Mouse (Mus musculus): ENCODE measurements around the gene 4932438H23Rik. TPM values are rescaled to one million over a fixed set of nuclear protein-coding genes. Genes with fewer than 3 reads are reported as not detected.

Gene 4932438H23Rik
- total RNA-seq (2012; rRNA removed), result 0.36 TPM in 1 of 2 replicates, not detected in the other

GRCm38 (mm10) chr16:91095022-91095421 lies at the start of gene 4932438H23Rik:
Gene 4932438H23Rik, minus strand, starts transcription at chr16:91095122.
- Histone ChIP-seq H3K4me3 (ENCODE audit: insufficient read depth in 1 of 2, low read depth in 1 of 2, low read length in 2 of 2, poor library complexity in 1 of 2, severe bottlenecking in 1 of 2) (no peak within 1 kb of the TSS), H3K9me3 (ENCODE audit: control insufficient read depth, insufficient read depth, low read depth, low read length) (peaks cover 7% of the 10 kb centered on the region; the same call in 1 of the 2 replicates), H3K9ac (ENCODE audit: insufficient read depth, low read depth, low read length, poor library complexity, severe bottlenecking) (no peak within 1 kb of the TSS), H3K4me1 (ENCODE audit: control insufficient read depth in 2 of 2, insufficient read depth in 2 of 2, low read length in 2 of 2, poor library complexity in 1 of 2) (no peaks in the 10 kb centered on the region), H3K36me3 (ENCODE audit: control insufficient read depth, insufficient read depth, low read length, poor library complexity, severe bottlenecking) (no peaks in the 10 kb centered on the region), H3K27ac (ENCODE audit: insufficient read depth, low read depth, low read length, poor library complexity, severe bottlenecking) (no peak within 1 kb of the TSS)
- TF ChIP-seq MAFK (IDR thresholded peaks at IDR 0.05; ENCODE audit: insufficient read depth, low read depth, low read length) (no peak), CHD2 (IDR thresholded peaks at IDR 0.05; ENCODE audit: low read depth, low read length) (no peak), ZC3H11A (IDR thresholded peaks at IDR 0.05; ENCODE audit: borderline replicate concordance, low read depth, low read length) (no peak), ZNF384 (IDR thresholded peaks at IDR 0.05; ENCODE audit: low read depth, low read length) (no peak), HCFC1 (IDR thresholded peaks at IDR 0.05; ENCODE audit: borderline replicate concordance, insufficient read depth, low read length) (no peak)
- DNase-seq (ENCODE audit: low read depth, low spot score), result no peak
- in situ Hi-C loops (cut with MboI; ENCODE audit: low sequenced_read_pairs in 2 of 2, unreplicated experiment in 2 of 2), result loop anchor here in 1 of 2 experiments (25.0 kb wide), 1 partner anchor 267 kb away; the partner anchor contains the start of gene Ifnar2

- H3K9ac ChIP-seq (ENCODE audit: insufficient read depth, low read depth, low read length, poor library complexity, severe bottlenecking), result no peak overlapping the region
- H3K4me3 ChIP-seq (ENCODE audit: insufficient read depth in 1 of 2, low read depth in 1 of 2, low read length in 2 of 2, poor library complexity in 1 of 2, severe bottlenecking in 1 of 2), result no peak overlapping the region
- TF ChIP-seq HCFC1 (IDR thresholded peaks at IDR 0.05; ENCODE audit: borderline replicate concordance, insufficient read depth, low read length) (no peak), CHD2 (IDR thresholded peaks at IDR 0.05; ENCODE audit: low read depth, low read length) (no peak), ZNF384 (IDR thresholded peaks at IDR 0.05; ENCODE audit: low read depth, low read length) (no peak), MAFK (IDR thresholded peaks at IDR 0.05; ENCODE audit: insufficient read depth, low read depth, low read length) (no peak)
- H3K9me3 ChIP-seq (ENCODE audit: control insufficient read depth, insufficient read depth, low read depth, low read length), result peaks cover 12% of the 10 kb centered on the region; the same call in 1 of the 2 replicates
- no peak overlapping the region for H3K27ac ChIP-seq (ENCODE audit: insufficient read depth, low read depth, low read length, poor library complexity, severe bottlenecking)
- in situ Hi-C loops (cut with MboI; ENCODE audit: low sequenced_read_pairs in 2 of 2, unreplicated experiment in 2 of 2), result no loop called here
- H3K4me1 ChIP-seq (ENCODE audit: control insufficient read depth in 2 of 2, insufficient read depth in 2 of 2, low read length in 2 of 2, poor library complexity in 1 of 2), result no peaks in the 10 kb centered on the region
- no peaks in the 10 kb centered on the region for H3K36me3 ChIP-seq (ENCODE audit: control insufficient read depth, insufficient read depth, low read length, poor library complexity, severe bottlenecking)
- no peak for DNase-seq (ENCODE audit: low read depth, low spot score)
Observed at GRCm38 (mm10) chr16:91140991-91141630, 46.2 kb upstream of the 4932438H23Rik start.

GRCm38 (mm10) chr16:91140457-91140856 lies 45.5 kb upstream of the 4932438H23Rik start:
- Histone ChIP-seq H3K36me3 (ENCODE audit: control insufficient read depth, insufficient read depth, low read length, poor library complexity, severe bottlenecking) (no peaks in the 10 kb centered on the region), H3K4me3 (ENCODE audit: insufficient read depth in 1 of 2, low read depth in 1 of 2, low read length in 2 of 2, poor library complexity in 1 of 2, severe bottlenecking in 1 of 2) (no peak overlapping the region), H3K27ac (ENCODE audit: insufficient read depth, low read depth, low read length, poor library complexity, severe bottlenecking) (no peak overlapping the region), H3K9ac (ENCODE audit: insufficient read depth, low read depth, low read length, poor library complexity, severe bottlenecking) (no peak overlapping the region), H3K9me3 (ENCODE audit: control insufficient read depth, insufficient read depth, low read depth, low read length) (peaks cover 13% of the 10 kb centered on the region; the same call in 1 of the 2 replicates), H3K4me1 (ENCODE audit: control insufficient read depth in 2 of 2, insufficient read depth in 2 of 2, low read length in 2 of 2, poor library complexity in 1 of 2) (no peaks in the 10 kb centered on the region)
- no peak for TF ChIP-seq HCFC1 (IDR thresholded peaks at IDR 0.05; ENCODE audit: borderline replicate concordance, insufficient read depth, low read length)
- no peak; the same call in 1 of the 2 replicates for TF ChIP-seq ZNF384 (IDR thresholded peaks at IDR 0.05; ENCODE audit: low read depth, low read length)
- no peak for TF ChIP-seq CHD2 (IDR thresholded peaks at IDR 0.05; ENCODE audit: low read depth, low read length)
- no peak for TF ChIP-seq ZC3H11A (IDR thresholded peaks at IDR 0.05; ENCODE audit: borderline replicate concordance, low read depth, low read length)
- TF ChIP-seq MAFK (IDR thresholded peaks at IDR 0.05; ENCODE audit: insufficient read depth, low read depth, low read length), result no peak
- DNase-seq (ENCODE audit: low read depth, low spot score), result no peak
- in situ Hi-C loops (cut with MboI; ENCODE audit: low sequenced_read_pairs in 2 of 2, unreplicated experiment in 2 of 2), result no loop called here

GRCm38 (mm10) chr16:91140056-91140455 lies 45.1 kb upstream of the 4932438H23Rik start:
- DNase-seq (ENCODE audit: low read depth, low spot score), result no peak
- TF ChIP-seq CHD2 (IDR thresholded peaks at IDR 0.05; ENCODE audit: low read depth, low read length) (no peak), HCFC1 (IDR thresholded peaks at IDR 0.05; ENCODE audit: borderline replicate concordance, insufficient read depth, low read length) (no peak), MAFK (IDR thresholded peaks at IDR 0.05; ENCODE audit: insufficient read depth, low read depth, low read length) (no peak), ZNF384 (IDR thresholded peaks at IDR 0.05; ENCODE audit: low read depth, low read length) (no peak), ZC3H11A (IDR thresholded peaks at IDR 0.05; ENCODE audit: borderline replicate concordance, low read depth, low read length) (no peak)
- in situ Hi-C loops (cut with MboI; ENCODE audit: low sequenced_read_pairs in 2 of 2, unreplicated experiment in 2 of 2), result no loop called here
- H3K36me3 ChIP-seq (ENCODE audit: control insufficient read depth, insufficient read depth, low read length, poor library complexity, severe bottlenecking), result no peaks in the 10 kb centered on the region
- peaks cover 13% of the 10 kb centered on the region; the same call in 1 of the 2 replicates for H3K9me3 ChIP-seq (ENCODE audit: control insufficient read depth, insufficient read depth, low read depth, low read length)
- no peak overlapping the region for H3K4me3 ChIP-seq (ENCODE audit: insufficient read depth in 1 of 2, low read depth in 1 of 2, low read length in 2 of 2, poor library complexity in 1 of 2, severe bottlenecking in 1 of 2)
- no peaks in the 10 kb centered on the region for H3K4me1 ChIP-seq (ENCODE audit: control insufficient read depth in 2 of 2, insufficient read depth in 2 of 2, low read length in 2 of 2, poor library complexity in 1 of 2)
- H3K27ac ChIP-seq (ENCODE audit: insufficient read depth, low read depth, low read length, poor library complexity, severe bottlenecking), result no peak overlapping the region
- no peak overlapping the region for H3K9ac ChIP-seq (ENCODE audit: insufficient read depth, low read depth, low read length, poor library complexity, severe bottlenecking)

Measured in ES-E14 (cell line).